ENCODE assay signal across 8 mouse cellular contexts in the genomic region with DNA sequence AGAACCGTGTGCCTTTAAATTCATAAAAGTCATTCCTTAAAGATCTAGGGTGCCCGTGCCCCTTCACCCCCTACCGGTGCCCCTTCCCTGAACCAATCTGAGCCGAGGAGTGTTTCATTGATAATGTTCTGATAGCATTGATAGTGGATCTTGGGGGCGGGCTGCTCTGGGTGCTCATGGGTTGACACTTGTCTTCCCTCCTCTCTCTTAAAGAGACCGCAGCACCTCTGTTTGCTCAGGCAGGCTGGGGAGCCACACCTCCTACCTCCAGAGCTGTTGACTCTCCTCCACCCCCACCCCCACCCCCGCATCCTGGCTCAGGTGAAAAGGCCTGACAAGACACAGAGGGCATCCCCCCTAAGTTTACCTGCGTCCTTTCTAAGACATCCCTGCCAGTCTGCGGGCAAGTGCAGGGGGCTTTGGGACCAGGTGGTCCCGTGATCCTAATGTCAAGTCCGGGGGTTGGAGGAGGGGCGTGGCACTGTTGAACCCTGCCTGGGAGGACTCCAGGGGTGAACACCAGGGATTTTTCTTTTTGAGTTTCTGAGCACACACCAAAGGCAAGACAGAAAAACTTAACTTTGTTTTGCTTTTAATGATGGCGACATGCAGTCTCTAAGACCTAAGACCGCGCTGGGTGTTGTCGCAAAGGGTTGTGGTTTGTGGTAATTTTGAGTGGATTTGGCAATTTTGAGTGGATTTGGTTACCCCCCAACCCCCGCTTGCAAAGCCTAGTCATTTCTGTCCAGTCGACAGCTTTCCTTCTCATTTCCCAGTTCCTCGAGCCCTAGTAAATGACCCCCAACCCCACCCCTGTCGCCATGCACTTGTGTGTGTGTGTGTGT. TPM values are rescaled to one million over a fixed set of nuclear protein-coding genes. Genes with fewer than 3 reads are reported as not detected.
DNase-seq lines count a peak whose midpoint lies in the region; ATAC-seq and TF ChIP-seq lines count a peak whose summit lies in the region.

No protein-coding gene starts in this region.

- H3K4me2 ChIP-seq in lung, embryonic 14.5 days: peak overlapping the region; percentile 100
- peak overlapping the region; percentile 97 for H3K4me2 ChIP-seq in embryonic facial prominence, embryonic 15.5 days (replicated peaks)
- peak overlapping the region; percentile 100 for H3K4me2 ChIP-seq in limb, embryonic 12.5 days
- H3K4me2 ChIP-seq in myocyte (ENCODE audit: low read depth): peak overlapping the region; percentile 95

- peaks cover 54% of the 10 kb centered on the region for H3K36me3 ChIP-seq in lung, embryonic 14.5 days (ENCODE audit: insufficient read depth)
- H3K36me3 ChIP-seq in embryonic facial prominence, embryonic 15.5 days: peaks cover 30% of the 10 kb centered on the region
- H3K36me3 ChIP-seq in limb, embryonic 12.5 days: peaks cover 36% of the 10 kb centered on the region
- peaks cover 3% of the 10 kb centered on the region for H3K36me3 ChIP-seq in myocyte (ENCODE audit: control insufficient read depth, insufficient read depth)

- no peak for DNase-seq in lung, embryonic 14.5 days
- no peak for DNase-seq in lung, postnatal 10 days
- no peak for DNase-seq in cerebellum, postnatal 4 days (ENCODE audit: low spot score in 2 of 2)
- no peak for DNase-seq in spleen, postnatal 14 days (ENCODE audit: low spot score in 2 of 2)

- H3K9me3 ChIP-seq in lung, embryonic 14.5 days (ENCODE audit: low read depth, low read length): no peaks in the 10 kb centered on the region
- no peaks in the 10 kb centered on the region for H3K9me3 ChIP-seq in embryonic facial prominence, embryonic 15.5 days (replicated peaks)
- H3K9me3 ChIP-seq in limb, embryonic 12.5 days: no peaks in the 10 kb centered on the region

- no peak overlapping the region for H3K27ac ChIP-seq in lung, embryonic 14.5 days (ENCODE audit: low read depth)
- H3K27ac ChIP-seq in embryonic facial prominence, embryonic 15.5 days (replicated peaks): no peak overlapping the region
- no peak overlapping the region for H3K27ac ChIP-seq in limb, embryonic 12.5 days

- H3K9ac ChIP-seq in lung, embryonic 14.5 days: peak overlapping the region; percentile 99
- peak overlapping the region; percentile 39; the same call in 1 of the 2 replicates for H3K9ac ChIP-seq in embryonic facial prominence, embryonic 15.5 days
- H3K9ac ChIP-seq in limb, embryonic 12.5 days (replicated peaks): peak overlapping the region; percentile 100

- H3K4me1 ChIP-seq in lung, embryonic 14.5 days (ENCODE audit: insufficient read depth): peaks cover 19% of the 10 kb centered on the region
- H3K4me1 ChIP-seq in embryonic facial prominence, embryonic 15.5 days: peaks cover 47% of the 10 kb centered on the region
- H3K4me1 ChIP-seq in limb, embryonic 12.5 days (replicated peaks): peaks cover 51% of the 10 kb centered on the region

- no peak for TF ChIP-seq CTCF in lung, embryonic 14.5 days (IDR thresholded peaks at IDR 0.05; ENCODE audit: low read depth)

- no peak overlapping the region for H3ac ChIP-seq in myocyte (ENCODE audit: control insufficient read depth, insufficient read length)

- no peak for ATAC-seq in lung, embryonic 14.5 days (ENCODE audit: insufficient read depth)
- no peak for ATAC-seq in embryonic facial prominence, embryonic 15.5 days (ENCODE audit: insufficient number of reproducible peaks, low FRiP score, low TSS enrichment, low read depth)
- no peak for ATAC-seq in limb, embryonic 12.5 days (ENCODE audit: insufficient number of reproducible peaks, insufficient read depth, low FRiP score, low TSS enrichment, low read depth)
- no peak for ATAC-seq in activated CD4-positive, CD25-positive, alpha-beta regulatory T cell, adult 4 months

- H3K79me2 ChIP-seq in myocyte (ENCODE audit: control insufficient read depth, insufficient read depth): peaks cover 34% of the 10 kb centered on the region

- 30% methylated on average over 20 of the region's 20 CpGs for WGBS in lung, embryonic 14.5 days
- WGBS in embryonic facial prominence, embryonic 15.5 days: 29% methylated on average over 20 of the region's 20 CpGs
- 38% methylated on average over 20 of the region's 20 CpGs for WGBS in limb, embryonic 12.5 days

- H3K4me3 ChIP-seq in lung, embryonic 14.5 days (ENCODE audit: low read depth, low read length): peak overlapping the region; percentile 92
- peak overlapping the region; percentile 85 for H3K4me3 ChIP-seq in embryonic facial prominence, embryonic 15.5 days (replicated peaks)
- H3K4me3 ChIP-seq in limb, embryonic 12.5 days (replicated peaks): peak overlapping the region; percentile 99
- peak overlapping the region; percentile 75 for H3K4me3 ChIP-seq in myocyte

- H3K27me3 ChIP-seq in lung, embryonic 14.5 days (ENCODE audit: insufficient read depth, low read length): no peaks in the 10 kb centered on the region
- no peaks in the 10 kb centered on the region for H3K27me3 ChIP-seq in embryonic facial prominence, embryonic 15.5 days
- no peaks in the 10 kb centered on the region for H3K27me3 ChIP-seq in limb, embryonic 12.5 days
- no peaks in the 10 kb centered on the region for H3K27me3 ChIP-seq in myocyte (ENCODE audit: control insufficient read depth, insufficient read depth, insufficient read length)

- no peak for TF ChIP-seq POLR2A in myocyte (IDR thresholded peaks at IDR 0.05; ENCODE audit: insufficient read length, low read depth)

TF ChIP-seq in myocyte, 11 proteins besides CTCF, POLR2A, EP300 and RAD21:
- TF ChIP-seq POLR2AphosphoS2 (IDR thresholded peaks at IDR 0.05; ENCODE audit: insufficient read length, low read depth): no peak
- no peak for TF ChIP-seq TCF12 (IDR thresholded peaks at IDR 0.05; ENCODE audit: insufficient read depth, poor library complexity, severe bottlenecking)
- no peak for TF ChIP-seq REST (IDR thresholded peaks at IDR 0.05; ENCODE audit: insufficient read depth, insufficient read length)
- TF ChIP-seq MYOD1 (IDR thresholded peaks at IDR 0.05; ENCODE audit: control insufficient read depth in 1 of 3, insufficient read length in 2 of 3, low read depth in 2 of 3): no peak

RNA-seq across cellular contexts. Expression of a gene that starts 3.0 kb away (rescaled TPM):
- polyA plus RNA-seq in lung, embryonic 14.5 days (2014; fragmentation: Nextera tagmentation; extraction: Ambion mirVana): 11.5 and 12.1 TPM in 2 replicates
- 11.4 TPM in 2 replicates for polyA plus RNA-seq in embryonic facial prominence, embryonic 15.5 days (2015; fragmentation: Nextera tagmentation; extraction: Ambion mirVana)
- polyA plus RNA-seq in limb, embryonic 12.5 days (2016; fragmentation: Nextera tagmentation; extraction: Ambion mirVana): 10.9 and 11.4 TPM in 2 replicates
- 5.4 TPM for polyA plus RNA-seq in myocyte (2012; fragmentation: generic; extraction: Trizol)
- polyA plus RNA-seq in activated CD4-positive, CD25-positive, alpha-beta regulatory T cell, adult 4 months (2017; shearing (Covaris generic)): 10 to 100 TPM; 12.5 to 12.9 TPM

RNA-seq across cellular contexts. Expression of a gene that starts 12.5 kb away (rescaled TPM):
- 2.4 and 2.5 TPM in 2 replicates for polyA plus RNA-seq in lung, embryonic 14.5 days (2014; fragmentation: Nextera tagmentation; extraction: Ambion mirVana)
- 5.4 and 6.4 TPM in 2 replicates for polyA plus RNA-seq in embryonic facial prominence, embryonic 15.5 days (2015; fragmentation: Nextera tagmentation; extraction: Ambion mirVana)
- 2.9 and 3.0 TPM in 2 replicates for polyA plus RNA-seq in limb, embryonic 12.5 days (2016; fragmentation: Nextera tagmentation; extraction: Ambion mirVana)
- 1.6 TPM for polyA plus RNA-seq in myocyte (2012; fragmentation: generic; extraction: Trizol)
- polyA plus RNA-seq in activated CD4-positive, CD25-positive, alpha-beta regulatory T cell, adult 4 months (2017; shearing (Covaris generic)): 10 to 100 TPM; 54.3 to 75.1 TPM

RNA-seq across cellular contexts. Expression of a gene that starts 24.2 kb away (rescaled TPM):
- 70.9 and 81.7 TPM in 2 replicates for polyA plus RNA-seq in lung, embryonic 14.5 days (2014; fragmentation: Nextera tagmentation; extraction: Ambion mirVana)
- polyA plus RNA-seq in embryonic facial prominence, embryonic 15.5 days (2015; fragmentation: Nextera tagmentation; extraction: Ambion mirVana): 92.3 and 95.4 TPM in 2 replicates
- polyA plus RNA-seq in limb, embryonic 12.5 days (2016; fragmentation: Nextera tagmentation; extraction: Ambion mirVana): 89.3 and 91.0 TPM in 2 replicates
- polyA plus RNA-seq in myocyte (2012; fragmentation: generic; extraction: Trizol): 30.6 TPM
- polyA plus RNA-seq in activated CD4-positive, CD25-positive, alpha-beta regulatory T cell, adult 4 months (2017; shearing (Covaris generic)): 10 to 100 TPM; 31.6 to 42.2 TPM

RNA-seq across cellular contexts. Expression of a gene that starts 37.6 kb away (rescaled TPM):
- polyA plus RNA-seq in lung, embryonic 14.5 days (2014; fragmentation: Nextera tagmentation; extraction: Ambion mirVana): not detected in 2 replicates
- polyA plus RNA-seq in embryonic facial prominence, embryonic 15.5 days (2015; fragmentation: Nextera tagmentation; extraction: Ambion mirVana): not detected in 2 replicates
- polyA plus RNA-seq in limb, embryonic 12.5 days (2016; fragmentation: Nextera tagmentation; extraction: Ambion mirVana): not detected in 2 replicates
- polyA plus RNA-seq in myocyte (2012; fragmentation: generic; extraction: Trizol): not detected
- not detected for polyA plus RNA-seq in activated CD4-positive, CD25-positive, alpha-beta regulatory T cell, adult 4 months (2017; shearing (Covaris generic))

Comparison
In these comparisons a context has a peak if more than half of its experiments do, and no peak if none do; other contexts are left out.
1. H3K9ac ChIP-seq: peak in every context shown above with its lines; median percentile 100 in limb, embryonic 12.5 days; 99 in lung, embryonic 14.5 days; 39 in embryonic facial prominence, embryonic 15.5 days.